Mouse (Mus musculus): ENCODE data around the gene Ces1g. TPM values are rescaled to one million over a fixed set of nuclear protein-coding genes. Genes with fewer than 3 reads are reported as not detected.

Gene Ces1g
- total RNA-seq, 2 experiments from 2014 or later, result not detected

Other genes starting within 250 kb of the Ces1g start
- not detected for gene Ces1c, start 206.0 kb downstream of the Ces1g start, total RNA-seq (2021)
- gene Ces1d, start 139.5 kb downstream of the Ces1g start, total RNA-seq (2021), result not detected
- not detected for gene Ces1e, start 107.7 kb downstream of the Ces1g start, total RNA-seq (2021)
- gene Ces1f, start 57.6 kb downstream of the Ces1g start, total RNA-seq (2021), result not detected
- gene Ces1h, start 42.4 kb upstream of the Ces1g start, total RNA-seq (2021), result not detected
- 1 to 10 TPM in 1 of 2 experiments, under 1 TPM in 1; 0.86 to 1.7 TPM for gene Ces5a, start 198.5 kb upstream of the Ces1g start, total RNA-seq (2021)

Data from layer of hippocampus, postnatal 14 days (tissue).